Comparison of ENCODE assay signal across 15 mouse cellular contexts in the genomic region with DNA sequence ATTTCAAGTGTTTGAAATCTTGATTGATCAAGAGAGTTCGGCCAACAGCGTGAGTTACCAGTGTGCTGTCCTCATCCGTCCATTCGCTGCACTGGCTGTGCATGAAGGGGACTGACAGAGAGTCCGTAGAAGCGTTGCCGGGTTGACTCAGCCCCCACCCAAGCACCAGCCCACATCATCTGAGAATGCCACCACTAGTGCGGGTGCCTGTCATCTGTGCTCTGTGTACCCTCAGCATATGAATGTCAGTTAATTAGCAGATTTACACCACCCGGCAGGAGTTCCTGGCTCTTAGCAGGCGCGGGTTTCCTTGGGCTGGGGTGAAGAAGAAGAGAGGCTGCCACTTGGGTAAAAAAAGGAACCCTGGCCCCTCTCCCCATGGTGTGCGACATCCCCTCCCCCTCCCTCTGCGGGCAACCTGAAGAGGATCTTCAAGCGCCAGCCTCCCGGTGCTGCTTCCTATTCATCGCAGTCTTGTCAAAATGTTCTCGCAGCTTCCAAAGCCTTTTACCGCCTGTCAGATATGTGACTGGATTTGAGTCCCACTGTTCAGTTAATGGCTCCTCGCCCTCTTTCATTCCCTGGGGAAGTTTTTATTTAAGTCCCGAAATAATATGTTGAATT.
DNase-seq lines count a peak whose midpoint lies in the region; ATAC-seq lines count a peak whose summit lies in the region.
"Had no signal": no experiment of that assay in that cellular context is flagged by ENCODE, and none has a peak within 500 bp of the region (broad histone marks: within the 10 kb centered on the region; RNA-seq: fewer than 3 reads in every experiment).

No protein-coding gene starts in this region.

- peak; percentile 84 for ATAC-seq in forebrain, embryonic 13.5 days
- peak; percentile 58; the same call in 1 of the 2 replicates for ATAC-seq in hindbrain, embryonic 16.5 days

- intact Hi-C loops in left cerebral cortex, postnatal 14 days (cut with DNase I) = no loop called here

- H3K9ac ChIP-seq in forebrain, embryonic 13.5 days = no peak overlapping the region
- no peak overlapping the region for H3K9ac ChIP-seq in hindbrain, embryonic 16.5 days (ENCODE audit: low read depth, low read length)

- H3K4me3 ChIP-seq in forebrain, embryonic 13.5 days = no peak overlapping the region
- peak overlapping the region; percentile 24 for H3K4me3 ChIP-seq in hindbrain, embryonic 16.5 days (ENCODE audit: low read length)
- H3K4me3 ChIP-seq: embryonic facial prominence, embryonic 10.5 days; erythroblast, embryonic 14.5 days; myocyte had no signal

- no peaks in the 10 kb centered on the region for H3K9me3 ChIP-seq in forebrain, embryonic 13.5 days (replicated peaks)
- H3K9me3 ChIP-seq in hindbrain, embryonic 16.5 days (ENCODE audit: control insufficient read depth, low read length) = no peaks in the 10 kb centered on the region
- H3K9me3 ChIP-seq: embryonic facial prominence, embryonic 10.5 days had no signal

- peak overlapping the region; percentile 49 for H3K4me2 ChIP-seq in forebrain, embryonic 13.5 days
- H3K4me2 ChIP-seq in hindbrain, embryonic 16.5 days (ENCODE audit: low read length) = peak overlapping the region; percentile 54

- H3K27me3 ChIP-seq in forebrain, embryonic 13.5 days = 0 out of 2 replicates have a peak, but pooled peaks cover 3% of the 10 kb centered on the region
- peaks cover 6% of the 10 kb centered on the region; the same call in 1 of the 2 replicates for H3K27me3 ChIP-seq in hindbrain, embryonic 16.5 days (replicated peaks; ENCODE audit: control insufficient read depth, insufficient read depth, low read length)

- WGBS in forebrain, embryonic 13.5 days = 15% methylated on average over 20 of the region's 20 CpGs
- WGBS in hindbrain, embryonic 16.5 days = 14% methylated on average over 20 of the region's 20 CpGs

- peak; percentile 13 to 25 for DNase-seq in left cerebral cortex, postnatal 14 days (ENCODE audit: low spot score in 2 of 2)
- no peak for DNase-seq in left cerebral cortex, adult 8-10 months (ENCODE audit: low spot score in 2 of 2)
- peak; percentile 19 for DNase-seq in retina, embryonic 14.5 days (ENCODE audit: low spot score)
- no peak for DNase-seq in kidney, adult 11 months
- DNase-seq in gastrocnemius, postnatal 4 days (ENCODE audit: low spot score in 2 of 2) = no peak
- DNase-seq: cerebellum, postnatal 25 days; liver; lung, adult 2 months; thymus, adult 2 months had no signal

- H3K27ac ChIP-seq in forebrain, embryonic 13.5 days = no peak overlapping the region; the same call in 1 of the 2 replicates
- no peak overlapping the region for H3K27ac ChIP-seq in hindbrain, embryonic 16.5 days (ENCODE audit: low read depth, low read length)
- H3K27ac ChIP-seq: embryonic facial prominence, embryonic 10.5 days; kidney, postnatal 0 days had no signal

- H3K4me1 ChIP-seq in forebrain, embryonic 13.5 days = peaks cover 34% of the 10 kb centered on the region
- H3K4me1 ChIP-seq in hindbrain, embryonic 16.5 days (ENCODE audit: control insufficient read depth, insufficient read depth, low read depth, low read length) = peaks cover 4% of the 10 kb centered on the region; the same call in 1 of the 2 replicates

- H3K36me3 ChIP-seq in forebrain, embryonic 13.5 days (ENCODE audit: poor library complexity, severe bottlenecking) = no peaks in the 10 kb centered on the region
- no peaks in the 10 kb centered on the region for H3K36me3 ChIP-seq in hindbrain, embryonic 16.5 days (ENCODE audit: control insufficient read depth, insufficient read depth, low read length)
- H3K36me3 ChIP-seq: embryonic facial prominence, embryonic 10.5 days had no signal

Comparison
In these comparisons a context has a peak if more than half of its experiments do, and no peak if none do; other contexts are left out.
1. DNase-seq: peak in left cerebral cortex, postnatal 14 days (2 of 2) and retina, embryonic 14.5 days (single experiment); none in left cerebral cortex, adult 8-10 months (0 of 2), kidney, adult 11 months (single experiment) and gastrocnemius, postnatal 4 days (0 of 2).